Mouse (Mus musculus) liver, postnatal 0 days (tissue): ENCODE measurements around the gene Hist1h4n. TPM values are rescaled to one million over a fixed set of nuclear protein-coding genes. Genes with fewer than 3 reads are reported as not detected.
"Not testable (repeated sequence)": the region's sequence is repeated elsewhere in the genome, so short reads cannot be mapped to it uniquely, and the experiment has no call there.

Experiments
- ATAC-seq: fragments of 200-750 bp; cut with Nextera tagmentation; 2 replicates; pipeline ENCODE4 v1.8.0; 2017; ENCODE audit warnings: mild to moderate bottlenecking, moderate library complexity
- DNase-seq: peaks from one replicate; pipeline ENCODE4 v3.0.0-alpha.2; 2016
- H3K27ac ChIP-seq: fragments of 300-500 bp; sonication (generic); 2 replicates; pipeline ENCODE4 v1.5.1; 2014; ENCODE audit warnings: antibody characterized with exemption, moderate library complexity, mild to moderate bottlenecking, low read depth
- H3K27me3 ChIP-seq: fragments of 300-500 bp; sonication (generic); 2 replicates; pipeline ENCODE4 v1.6.1; 2014; ENCODE audit warnings: low read length, control low read depth, mixed read lengths; ENCODE audit not compliant: insufficient read depth
- H3K36me3 ChIP-seq: fragments of 300-500 bp; sonication (generic); replicated peaks from 2 replicates; pipeline ENCODE4 v1.6.1; 2014; ENCODE audit warnings: mild to moderate bottlenecking, control low read depth, low read length, moderate library complexity, mixed read lengths; ENCODE audit not compliant: insufficient read depth
- H3K4me1 ChIP-seq: fragments of 300-500 bp; sonication (generic); 2 replicates; pipeline ENCODE4 v1.6.1; 2014; ENCODE audit warnings: antibody characterized with exemption, mild to moderate bottlenecking, control low read depth; ENCODE audit not compliant: insufficient read depth
- H3K4me2 ChIP-seq: fragments of 300-500 bp; sonication (generic); 2 replicates; pipeline ENCODE4 v1.6.1; 2014; ENCODE audit warnings: low read depth, mild to moderate bottlenecking, low read length, moderate library complexity, mixed read lengths
- H3K4me3 ChIP-seq: fragments of 300-500 bp; sonication (generic); 2 replicates; pipeline ENCODE4 v1.5.1; 2014; ENCODE audit warnings: low read depth, low read length
- H3K9ac ChIP-seq: fragments of 300-500 bp; sonication (generic); replicated peaks from 2 replicates; pipeline ENCODE4 v1.6.1; 2014; ENCODE audit warnings: mild to moderate bottlenecking, moderate library complexity
- H3K9me3 ChIP-seq: fragments of 300-500 bp; sonication (generic); 2 replicates; pipeline ENCODE4 v1.6.1; 2016; ENCODE audit warnings: mild to moderate bottlenecking, control low read depth, low read length, mixed read lengths
- CTCF ChIP-seq: sonication (generic); IDR thresholded peaks from 2 replicates; pipeline ENCODE4 v1.5.1; 2016; ENCODE audit warnings: antibody characterized with exemption, low read depth
- EP300 ChIP-seq: IDR thresholded peaks from 2 replicates; pipeline ENCODE4 v1.6.1; 2016; ENCODE audit warnings: antibody characterized with exemption, low read depth, mild to moderate bottlenecking
- WGBS: fragments of 180-500 bp; shearing (Covaris S2); extraction: QIAGEN DNeasy Blood & Tissue Kit; methylation state at CpG from one replicate; pipeline ENCODE4 v1.1.7; 2014; ENCODE audit not compliant: insufficient replicate concordance; 5-methylcytosine and 5-hydroxymethylcytosine counted together
- polyA plus RNA-seq: library from polyadenylated mRNA; unstranded; fragments of >200 nt; fragmentation: Nextera tagmentation; extraction: Ambion mirVana; gene quantifications from 2 replicates; pipeline ENCODE4 v1.2.1, GENCODE M21; 2015

The Hist1h4n gene
- polyA plus RNA-seq, 1 experiment from 2014 or later, result 9.8 TPM

DNA sequence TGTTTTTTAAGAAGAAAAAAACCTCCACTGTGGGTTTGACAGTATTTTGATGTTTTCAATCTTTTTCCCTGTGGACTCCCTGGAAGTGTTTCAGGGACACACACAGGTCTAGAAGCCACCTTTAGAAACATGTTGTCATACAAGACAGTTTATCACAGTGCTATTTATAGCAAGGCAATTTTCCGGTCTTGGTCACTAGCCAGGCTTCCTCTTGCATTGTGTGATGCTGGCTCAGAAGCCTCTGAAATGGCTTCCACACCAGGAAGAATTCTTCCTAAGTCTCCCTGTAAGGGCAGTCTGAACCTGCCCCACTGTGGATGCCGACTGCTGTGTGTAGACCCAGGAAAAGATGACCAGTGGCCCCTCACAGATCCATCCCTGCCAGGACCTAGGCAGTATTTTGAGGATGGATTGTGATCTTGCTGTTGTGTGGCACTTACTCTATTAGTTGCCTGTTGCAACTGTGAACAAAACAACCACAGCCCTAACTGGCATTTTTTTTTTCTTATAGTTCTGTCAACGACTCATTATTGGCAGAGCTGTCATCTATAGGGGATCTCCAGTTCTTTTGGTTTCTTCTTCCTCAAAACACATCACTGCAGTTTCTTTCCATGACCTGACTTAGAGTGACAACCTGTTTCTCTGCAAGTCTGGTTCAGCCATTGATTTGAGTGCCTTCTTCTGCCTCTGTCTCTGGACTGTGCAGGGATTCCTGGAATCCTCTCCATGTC lies 20.4 kb upstream of the Hist1h4n start:
- ATAC-seq (no peak), DNase-seq (no peak)
- peaks cover 4% of the 10 kb centered on the region; the same call in 1 of the 2 replicates for H3K4me1 ChIP-seq
- no peaks in the 10 kb centered on the region for H3K36me3 ChIP-seq
- no peaks in the 10 kb centered on the region for H3K9me3 ChIP-seq
- no peak overlapping the region for H3K27ac ChIP-seq
- H3K9ac ChIP-seq, result no peak overlapping the region
- no peak overlapping the region for H3K4me2 ChIP-seq
- H3K27me3 ChIP-seq, result no peaks in the 10 kb centered on the region
- no peak for TF ChIP-seq EP300
- no peak for TF ChIP-seq CTCF
- H3K4me3 ChIP-seq, result no peak overlapping the region
- 17% methylated on average over 3 of the region's 3 CpGs for WGBS

DNA sequence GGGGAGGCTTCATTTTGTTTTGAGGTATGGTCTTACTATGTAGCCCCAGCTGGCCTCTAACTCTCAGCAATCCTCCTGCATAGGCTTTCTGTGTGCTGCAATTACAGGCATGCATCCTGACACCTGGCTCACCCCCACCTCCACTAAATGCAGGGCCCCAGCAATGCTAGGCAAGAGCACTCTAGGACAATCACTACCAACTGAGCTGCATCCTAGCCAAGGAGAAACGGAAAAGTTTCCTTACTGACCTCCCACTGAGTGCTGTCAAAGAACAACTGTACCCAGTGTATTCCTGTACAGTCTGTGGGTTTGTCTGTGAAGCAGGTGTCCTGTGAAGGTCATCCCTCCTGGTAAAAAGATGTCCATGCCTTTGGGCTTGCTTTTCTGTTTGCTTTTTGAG lies 18.7 kb upstream of the Hist1h4n start:
- not testable (repeated sequence) for H3K9me3 ChIP-seq, H3K9ac ChIP-seq, ATAC-seq, DNase-seq, H3K4me2 ChIP-seq, H3K4me3 ChIP-seq, H3K36me3 ChIP-seq, H3K4me1 ChIP-seq, H3K27ac ChIP-seq, H3K27me3 ChIP-seq
- 52% methylated on average over 1 of the region's 1 CpGs for WGBS

DNA sequence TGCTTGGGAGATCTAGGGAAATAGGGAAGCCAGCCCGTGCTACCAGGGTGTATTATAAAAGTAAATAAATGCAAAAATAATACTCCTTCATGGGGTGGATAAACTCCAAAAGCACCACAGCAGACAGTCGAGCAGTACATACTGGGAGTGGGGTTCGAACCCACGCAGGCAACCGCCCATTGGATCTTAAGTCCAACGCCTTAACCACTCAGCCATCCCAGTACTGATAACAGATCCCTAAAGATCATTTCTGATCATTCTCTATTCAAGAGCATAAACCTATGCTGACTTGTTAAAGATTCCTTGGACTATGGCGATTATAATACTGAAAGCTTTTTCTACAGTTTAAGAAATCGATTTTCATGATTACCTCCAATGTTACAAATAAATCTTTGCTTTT lies 15.9 kb upstream of the Hist1h4n start:
- no peak for ATAC-seq
- 41% methylated on average over 8 of the region's 8 CpGs for WGBS
- Histone ChIP-seq H3K27me3 (no peaks in the 10 kb centered on the region), H3K4me3 (no peak overlapping the region), H3K36me3 (no peaks in the 10 kb centered on the region), H3K9ac (no peak overlapping the region), H3K4me2 (no peak overlapping the region), H3K4me1 (peaks cover 4% of the 10 kb centered on the region; the same call in 1 of the 2 replicates), H3K9me3 (no peaks in the 10 kb centered on the region), H3K27ac (no peak overlapping the region)
- TF ChIP-seq CTCF (no peak), EP300 (no peak)
- no peak for DNase-seq

DNA sequence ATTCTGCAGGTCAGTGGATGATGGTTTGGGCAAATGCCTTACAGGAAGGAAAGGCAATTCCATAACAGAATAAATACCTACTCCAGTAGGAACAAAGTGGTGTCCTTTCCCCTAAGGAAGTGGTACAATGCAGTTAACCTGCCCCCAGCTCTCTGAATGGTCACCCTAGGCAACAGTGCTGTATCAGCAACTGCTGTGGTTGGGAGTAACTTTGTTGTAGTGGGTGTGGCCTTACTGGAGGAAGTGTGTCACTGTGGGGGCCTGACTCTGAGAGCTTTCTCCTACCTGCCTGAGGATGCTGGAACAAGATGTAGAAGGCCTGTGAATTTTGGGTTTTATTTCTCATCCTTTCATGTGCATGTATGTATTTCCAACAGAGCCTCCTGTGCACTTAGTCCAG lies 14.4 kb upstream of the Hist1h4n start:
- not testable (repeated sequence) for H3K36me3 ChIP-seq, H3K9me3 ChIP-seq, DNase-seq, H3K4me3 ChIP-seq, H3K27ac ChIP-seq, ATAC-seq, H3K27me3 ChIP-seq, H3K9ac ChIP-seq, H3K4me1 ChIP-seq, H3K4me2 ChIP-seq

DNA sequence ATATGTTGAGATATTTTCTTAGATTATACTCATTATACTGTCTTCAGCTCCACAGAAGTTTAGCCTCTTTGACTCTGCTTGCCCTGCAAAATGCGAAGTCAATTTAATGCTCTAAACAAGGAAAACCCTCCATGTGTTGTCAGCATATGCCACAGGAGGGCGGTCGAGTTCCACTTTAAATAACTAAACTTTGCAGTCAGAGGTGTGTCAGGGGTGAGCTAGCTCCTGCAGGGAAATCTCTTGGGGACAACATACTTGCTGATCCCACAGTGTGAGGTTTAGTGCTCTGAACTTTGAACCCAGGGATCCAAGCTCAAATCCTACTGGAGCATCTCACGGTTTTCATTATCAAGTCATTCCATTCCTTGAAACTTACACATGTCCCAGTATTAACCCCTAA lies 8.5 kb upstream of the Hist1h4n start:
- no CpG with 5 or more reads among the region's 4 CpGs for WGBS
- DNase-seq, H3K4me3 ChIP-seq, H3K27me3 ChIP-seq, H3K4me2 ChIP-seq, H3K4me1 ChIP-seq, H3K27ac ChIP-seq, H3K9me3 ChIP-seq, H3K36me3 ChIP-seq, H3K9ac ChIP-seq: not testable (repeated sequence)
- ATAC-seq, result peak; percentile 82

DNA sequence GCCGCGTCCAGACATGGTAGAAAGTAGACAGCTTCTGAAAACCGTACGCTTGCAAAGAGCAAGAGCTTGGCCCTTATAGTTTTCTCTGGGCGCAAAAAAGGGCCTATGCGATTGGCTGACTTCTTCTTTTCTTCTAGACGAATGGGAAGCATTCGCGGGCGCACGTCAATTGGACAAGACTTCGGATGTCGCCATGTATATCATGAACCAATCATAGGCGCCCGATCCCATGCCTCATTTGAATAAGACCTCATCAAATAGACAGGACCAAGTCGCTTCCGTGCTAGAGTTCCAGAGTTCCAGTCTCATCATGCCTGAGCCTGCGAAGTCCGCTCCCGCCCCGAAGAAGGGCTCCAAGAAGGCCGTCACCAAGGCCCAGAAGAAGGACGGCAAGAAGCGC lies 1.5 kb upstream of the Hist1h4n start, which contains the start of the genes Hist1h2ap and Hist1h2br:
TSS of gene Hist1h2ap (minus strand) at position 47 of the 400 bp plus-strand sequence.
TSS of gene Hist1h2br (plus strand) at position 283 of the 400 bp plus-strand sequence.
- not testable (repeated sequence) for H3K4me3 ChIP-seq, H3K9me3 ChIP-seq, DNase-seq, H3K9ac ChIP-seq, H3K4me2 ChIP-seq, H3K36me3 ChIP-seq, H3K27me3 ChIP-seq, H3K27ac ChIP-seq, H3K4me1 ChIP-seq
- WGBS, result no CpG with 5 or more reads among the region's 24 CpGs
- ATAC-seq, result peak; percentile 86

DNA sequence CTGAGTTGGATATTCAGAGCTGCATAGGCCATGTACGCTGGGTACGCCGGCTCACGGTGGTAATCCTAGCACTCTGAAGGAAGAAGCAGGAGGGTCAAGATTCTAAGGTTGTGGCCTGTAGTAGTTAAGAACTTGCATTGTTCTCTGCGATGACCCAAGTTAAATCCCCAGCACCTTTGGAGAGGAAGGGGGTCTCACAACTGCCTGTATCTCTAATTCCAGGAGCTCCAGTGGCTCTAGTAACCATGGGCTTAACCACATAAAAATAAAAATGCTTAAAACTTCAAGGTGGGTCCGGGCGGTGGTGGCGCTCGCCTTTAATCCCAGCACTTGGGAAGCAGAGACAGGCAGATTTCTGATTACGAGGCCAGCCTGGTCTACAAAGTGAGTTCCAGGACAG lies 1.7 kb downstream of the Hist1h4n start:
- WGBS, result 87% methylated on average over 10 of the region's 10 CpGs
- peak overlapping the region; percentile 48; the same call in 1 of the 2 replicates for H3K9ac ChIP-seq
- peak overlapping the region; percentile 2; the same call in 1 of the 2 replicates for H3K4me2 ChIP-seq

More for the DNA sequence above, 1.7 kb downstream of the Hist1h4n start:
- Histone ChIP-seq H3K36me3 (no peaks in the 10 kb centered on the region), H3K4me3 (no peak overlapping the region), H3K27ac (peak overlapping the region; percentile 66), H3K9me3 (no peaks in the 10 kb centered on the region), H3K4me1 (no peaks in the 10 kb centered on the region), H3K27me3 (no peaks in the 10 kb centered on the region)
- DNase-seq, result no peak
- ATAC-seq, result no peak
- TF ChIP-seq EP300 (no peak), CTCF (no peak)
